Mouse (Mus musculus) urinary bladder, adult 2 months (tissue): Measurements from ENCODE around the gene Nupr1l. TPM values are rescaled to one million over a fixed set of nuclear protein-coding genes. Genes with fewer than 3 reads are reported as not detected.
"Not testable (repeated sequence)": the region's sequence is repeated elsewhere in the genome, so short reads cannot be mapped to it uniquely, and the experiment has no call there.

Source experiments
- DNase-seq: peaks from one replicate; pipeline ENCODE4 v3.0.0; 2022; ENCODE audit warnings: low spot score
- polyA plus RNA-seq: library from polyadenylated mRNA; depleted of rRNA; stranded (reverse); fragments of >200 nt; gene quantifications from 2 replicates; pipeline ENCODE4 v1.2.3, GENCODE M21; 2012; rRNA removed

Nupr1l gene
- polyA plus RNA-seq, result 7.4 and 10.5 TPM in 2 replicates

- peak; percentile 86 for DNase-seq
Measured at GRCm38 (mm10) chr5:129908242-129908965, at the start of gene Nupr1l. Nupr1l (plus strand) TSS chr5:129908540.

DNA sequence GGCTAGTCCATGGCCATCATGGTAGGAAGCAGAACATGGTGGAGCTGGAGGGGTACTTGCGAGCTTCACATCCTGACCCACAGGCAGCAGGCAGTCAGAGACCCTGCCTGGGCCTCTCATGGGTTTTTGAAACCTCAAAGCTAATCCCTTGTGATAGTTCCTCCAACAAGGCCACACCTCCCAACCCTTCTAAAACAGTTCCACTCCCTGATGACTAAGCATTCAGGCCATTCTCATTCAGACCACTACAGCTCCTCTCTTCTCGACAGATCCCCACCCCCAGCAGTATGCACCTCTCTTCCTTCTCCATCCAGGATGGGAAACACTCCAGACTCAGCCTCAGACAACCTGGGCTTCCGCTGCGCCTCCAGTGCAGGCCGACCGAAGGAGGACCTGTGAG, 46.0 kb upstream of the Nupr1l start:
- no peak for DNase-seq

DNA sequence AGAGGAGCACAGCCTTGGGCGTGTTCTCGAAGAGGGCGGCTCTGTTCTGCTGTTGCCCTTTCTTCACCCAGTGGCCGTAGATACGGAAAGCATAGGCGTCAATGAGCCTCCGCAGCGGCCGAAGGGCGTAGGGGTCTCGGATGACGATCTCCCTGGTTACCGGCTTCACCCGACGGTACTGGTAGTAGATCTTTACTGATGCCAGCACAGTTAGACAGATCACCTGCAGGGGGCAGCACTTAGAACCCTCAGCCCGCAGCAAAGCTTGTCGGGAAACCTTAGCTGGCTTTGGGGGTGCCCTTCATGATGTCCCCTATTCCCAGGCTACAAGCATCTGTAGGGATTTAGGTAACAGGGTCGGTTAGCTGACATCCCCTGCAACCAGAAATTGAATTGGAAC, 43.9 kb upstream of the Nupr1l start:
- no peak for DNase-seq

- DNase-seq, result no peak
Measured at GRCm38 (mm10) chr5:129865841-129866240, 42.5 kb upstream of the Nupr1l start.

DNA sequence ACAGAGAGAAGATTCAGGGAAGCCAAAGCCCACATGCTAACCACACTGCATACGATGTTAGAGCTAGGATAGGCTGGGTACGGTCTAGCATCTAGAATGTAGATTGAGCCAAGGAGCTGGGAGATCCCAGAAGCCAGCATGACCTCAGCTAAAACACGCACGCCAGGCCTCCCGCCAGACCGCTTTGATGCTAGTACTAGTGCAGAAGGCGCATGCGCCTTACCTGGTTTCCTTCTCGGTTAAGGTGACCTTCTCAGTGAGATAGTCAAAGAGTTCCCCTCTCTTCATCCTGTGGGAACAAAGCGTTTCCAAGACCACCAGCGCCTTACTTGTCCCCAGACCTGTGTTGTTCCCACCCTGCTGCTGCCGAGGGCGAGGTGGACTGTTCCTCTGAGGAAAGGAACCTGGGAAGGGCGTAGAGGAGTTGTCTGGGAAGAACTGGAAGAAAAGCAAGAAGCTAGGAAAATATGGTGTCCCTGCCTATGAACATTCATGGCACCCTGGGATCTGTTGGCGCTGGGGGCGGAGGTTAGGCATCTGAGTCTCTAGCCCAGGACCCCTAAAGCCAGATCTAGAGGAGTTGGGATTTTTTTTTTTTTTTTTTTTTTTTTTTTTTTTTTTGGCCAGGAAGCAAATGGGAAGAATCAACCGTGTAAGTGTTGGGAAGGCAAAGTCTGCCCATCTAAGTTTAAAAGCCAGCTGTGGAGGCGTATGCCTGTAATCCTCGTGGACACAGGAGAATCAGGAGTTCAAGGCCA, 38.9 kb upstream of the Nupr1l start:
- no peak for DNase-seq

DNA sequence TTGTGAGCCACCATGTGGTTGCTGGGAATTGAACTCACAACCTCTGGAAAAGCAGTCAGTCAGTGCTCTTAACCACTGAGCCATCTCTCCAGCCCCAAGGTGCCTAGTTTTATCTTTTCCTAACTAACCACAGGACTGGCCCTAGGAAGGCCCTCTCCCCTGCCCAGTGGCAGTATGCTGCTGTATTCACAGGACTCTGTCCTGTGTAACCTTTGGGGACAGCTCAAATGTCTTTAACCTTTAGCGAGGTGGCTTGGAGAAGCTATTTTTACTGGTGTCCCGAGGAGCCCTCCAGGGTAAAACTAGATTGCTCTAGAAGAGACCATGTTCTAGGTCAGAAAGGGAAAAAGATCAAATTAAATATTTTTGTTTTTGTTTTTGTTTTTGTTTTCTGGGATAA, 37.1 kb upstream of the Nupr1l start:
- no peak for DNase-seq

DNA sequence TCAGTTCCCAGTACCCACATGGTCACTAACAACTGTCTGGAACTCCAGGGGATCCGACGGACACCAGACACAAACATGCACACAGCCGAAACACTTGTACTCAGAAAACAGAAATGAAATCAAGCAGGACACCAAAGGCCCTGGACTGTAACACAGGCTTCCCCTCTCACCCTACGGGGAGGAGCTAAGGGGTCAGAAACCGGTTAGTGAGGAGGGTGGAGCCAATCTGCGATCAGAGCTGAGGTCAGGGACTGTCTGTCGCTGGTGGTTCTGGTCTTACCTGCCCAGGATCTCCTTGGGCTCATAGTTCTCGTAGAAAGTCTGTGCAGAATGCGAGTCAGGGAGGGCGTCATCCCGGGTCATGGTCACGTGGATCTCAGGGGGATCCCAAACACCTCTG, 34.4 kb upstream of the Nupr1l start:
- DNase-seq, result no peak

- DNase-seq, result no peak
Measured at GRCm38 (mm10) chr5:129875098-129875497, 33.2 kb upstream of the Nupr1l start.

GRCm38 (mm10) chr5:129877731-129878455, 30.4 kb upstream of the Nupr1l start:
- DNase-seq, result no peak

DNA sequence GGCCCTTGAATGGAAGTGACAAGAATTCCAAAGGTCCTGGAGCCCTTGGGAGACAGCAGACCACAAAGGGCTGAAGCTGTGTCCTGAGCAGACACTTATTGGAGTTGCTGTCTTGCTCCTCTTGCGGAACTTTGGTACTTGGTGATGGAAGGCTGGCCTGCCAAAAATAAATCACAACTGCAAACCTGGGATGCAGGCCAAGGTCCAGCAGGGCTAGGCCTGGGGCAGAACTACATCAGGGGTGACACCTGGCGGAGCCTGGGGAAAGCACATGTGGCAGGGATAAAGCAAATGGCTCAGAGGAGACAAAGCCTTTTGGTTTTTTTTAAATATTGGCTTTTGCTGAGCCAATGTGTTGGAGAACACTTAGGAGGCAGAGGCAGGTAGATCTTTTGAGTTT, 29.4 kb upstream of the Nupr1l start:
- DNase-seq, result no peak

- DNase-seq, result no peak
Measured at GRCm38 (mm10) chr5:129879888-129880287, 28.5 kb upstream of the Nupr1l start.

- DNase-seq, result no peak
Measured at GRCm38 (mm10) chr5:129886271-129886670, 22.1 kb upstream of the Nupr1l start.

DNA sequence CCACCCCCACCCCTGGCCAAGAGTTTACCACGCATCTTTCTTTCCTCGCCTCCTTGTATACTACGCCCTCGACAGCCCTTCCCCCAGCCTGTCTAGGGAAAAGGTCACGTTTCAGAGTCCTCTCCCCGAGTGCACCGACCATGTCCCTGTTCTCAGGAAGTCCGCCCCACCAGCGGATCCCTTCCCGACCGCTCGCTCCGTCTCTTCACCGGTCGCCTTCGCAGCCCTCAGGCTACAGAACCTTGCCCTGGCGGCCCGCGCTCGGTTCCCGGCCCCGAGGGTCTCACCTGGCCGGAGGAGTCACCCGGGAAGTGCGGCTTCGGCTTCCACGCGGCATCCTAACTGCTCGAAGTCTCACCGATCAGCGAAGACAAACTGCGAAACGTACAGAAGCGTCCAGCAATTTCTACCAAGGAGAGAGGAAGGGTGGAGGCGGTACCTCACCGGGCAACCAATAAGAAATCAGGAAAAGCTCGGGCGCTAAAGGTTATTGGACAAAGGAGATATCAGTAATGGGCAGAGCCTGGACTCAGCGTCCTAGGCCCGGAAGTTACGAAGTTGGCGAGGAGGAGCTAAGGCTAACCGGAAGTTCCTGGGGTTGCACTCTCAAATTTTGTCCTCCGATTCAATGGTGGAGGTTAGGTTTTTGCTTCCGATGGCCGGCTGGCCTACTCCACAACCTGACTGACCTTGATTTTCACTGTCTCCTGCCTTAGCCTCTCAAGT, 21.3 kb upstream of the Nupr1l start, which contains the start of gene Chchd2:
Chchd2 (minus strand) TSS at position 560 of the 726 bp plus-strand sequence.
- peak; percentile 81 for DNase-seq

- not testable (repeated sequence) for DNase-seq
Measured at GRCm38 (mm10) chr5:129890390-129890789, 17.9 kb upstream of the Nupr1l start.

GRCm38 (mm10) chr5:129895198-129896088, 12.9 kb upstream of the Nupr1l start, which contains the start of gene Zbed5:
Zbed5 (plus strand) TSS chr5:129895723.
- DNase-seq, result peak; percentile 60

DNA sequence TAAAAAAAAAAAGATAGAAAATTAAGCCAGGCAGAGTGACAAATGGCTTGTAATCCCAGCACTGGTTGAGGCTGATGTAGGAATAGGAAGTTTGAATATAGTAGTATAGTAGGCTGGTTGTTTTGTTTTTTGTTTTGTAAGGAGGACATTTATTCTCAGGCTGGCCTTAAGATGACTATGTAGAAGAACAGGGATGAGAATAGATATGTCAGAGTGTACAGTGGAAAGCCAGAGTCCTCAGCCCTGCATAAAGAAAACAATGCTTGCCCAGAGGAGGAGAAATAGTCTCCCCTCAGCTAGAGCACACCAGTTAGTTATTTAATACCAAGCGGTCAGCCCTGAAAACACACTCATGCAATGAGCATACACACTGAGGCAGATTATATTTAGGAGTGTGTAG, 9.9 kb upstream of the Nupr1l start, which contains the start of gene Phkg1:
Phkg1 (minus strand) TSS at position 101 of the 400 bp plus-strand sequence.
- DNase-seq, result no peak

GRCm38 (mm10) chr5:129907775-129908174, 565 bp upstream of the Nupr1l start:
- DNase-seq, result no peak

DNA sequence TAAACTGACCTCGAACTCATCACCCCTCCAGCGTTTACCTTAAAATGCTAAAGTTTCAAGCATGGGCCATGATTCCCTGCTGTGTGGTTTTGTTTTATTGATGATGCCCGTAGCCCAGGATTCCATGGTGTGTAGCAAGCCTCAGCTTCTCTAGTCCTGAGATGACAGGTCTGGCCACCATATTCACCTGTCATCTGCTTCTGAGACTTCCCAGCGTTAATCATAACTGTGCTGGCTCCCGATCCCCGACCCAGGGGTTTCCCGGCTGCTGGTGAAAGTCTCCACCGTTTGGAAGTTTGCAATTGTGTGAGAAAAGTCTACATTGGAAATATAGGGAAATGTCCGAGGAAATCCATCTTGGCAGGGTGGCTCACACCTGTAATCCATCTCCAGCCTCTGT, 807 bp downstream of the Nupr1l start:
- no peak for DNase-seq

DNA sequence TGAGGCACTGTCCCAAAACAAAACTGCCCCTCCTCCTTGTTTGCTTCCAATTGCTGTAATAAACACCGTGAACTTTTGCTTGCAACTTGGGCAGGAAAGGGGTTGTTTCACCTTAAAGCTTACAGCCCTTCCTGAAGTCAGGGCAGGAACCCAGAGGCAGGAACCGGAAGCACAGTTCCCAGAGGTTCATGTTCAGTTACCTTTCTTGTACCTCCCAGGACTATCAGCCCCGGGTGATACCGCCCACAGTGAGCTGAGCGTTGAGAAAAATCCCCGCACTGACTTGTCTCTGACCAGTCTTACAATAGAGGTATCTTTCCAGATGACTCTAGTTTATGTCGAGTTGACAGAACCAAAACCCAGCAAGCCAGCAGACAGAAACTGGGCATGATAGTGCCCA, 1.3 kb downstream of the Nupr1l start:
- no peak for DNase-seq

- no peak for DNase-seq
Measured at GRCm38 (mm10) chr5:129914024-129914423, 5.7 kb downstream of the Nupr1l start.

GRCm38 (mm10) chr5:129915491-129915890, 7.2 kb downstream of the Nupr1l start:
- not testable (repeated sequence) for DNase-seq
